ENCODE assay signal across 8 mouse cellular contexts in genomic region chr7:45124224-45125143, GRCm38 (mm10). TPM values are rescaled to one million over a fixed set of nuclear protein-coding genes. Genes with fewer than 3 reads are reported as not detected.
A peak's percentile ranks its signal among the peaks of the same experiment; 100 is the strongest.
DNase-seq lines count a peak whose midpoint lies in the region; ATAC-seq and TF ChIP-seq lines count a peak whose summit lies in the region.

Rps11 (minus strand) TSS chr7:45124439.

- no peaks in the 10 kb centered on the region for H3K9me3 ChIP-seq in kidney, embryonic 14.5 days (ENCODE audit: control insufficient read depth, low read length)
- no peaks in the 10 kb centered on the region for H3K9me3 ChIP-seq in limb, embryonic 15.5 days

- peak within 1 kb of the TSS; percentile 84 for H3K27ac ChIP-seq in bone marrow macrophage, adult 2 months (ENCODE audit: insufficient read depth, low read depth, low read length)
- H3K27ac ChIP-seq in embryonic fibroblast, embryonic 13.5 days (ENCODE audit: insufficient read depth, low read length) = peak within 1 kb of the TSS; percentile 68
- H3K27ac ChIP-seq in kidney, embryonic 14.5 days (ENCODE audit: low read depth, low read length) = peak within 1 kb of the TSS; percentile 90
- peak within 1 kb of the TSS; percentile 89 for H3K27ac ChIP-seq in limb, embryonic 15.5 days

- TF ChIP-seq POLR2A in bone marrow macrophage, adult 2 months (IDR thresholded peaks at IDR 0.05; ENCODE audit: borderline replicate concordance, low read depth, low read length) = no peak
- TF ChIP-seq POLR2A in embryonic fibroblast, embryonic 13.5 days (IDR thresholded peaks at IDR 0.05; ENCODE audit: low read depth, low read length) = peak; percentile 89

- peaks cover 65% of the 10 kb centered on the region for H3K36me3 ChIP-seq in kidney, embryonic 14.5 days (ENCODE audit: control insufficient read depth, insufficient read depth, low read length)
- peaks cover 63% of the 10 kb centered on the region for H3K36me3 ChIP-seq in limb, embryonic 15.5 days

- TF ChIP-seq CTCF in bone marrow macrophage, adult 2 months (IDR thresholded peaks at IDR 0.05; ENCODE audit: low read depth, low read length) = no peak
- no peak for TF ChIP-seq CTCF in embryonic fibroblast, embryonic 13.5 days (IDR thresholded peaks at IDR 0.05; ENCODE audit: borderline replicate concordance, insufficient read depth, low read length)

- peaks cover 23% of the 10 kb centered on the region for H3K4me1 ChIP-seq in bone marrow macrophage, adult 2 months (ENCODE audit: control insufficient read depth, insufficient read depth, low read length)
- 0 out of 2 replicates have a peak, but pooled peaks cover 5% of the 10 kb centered on the region for H3K4me1 ChIP-seq in embryonic fibroblast, embryonic 13.5 days (ENCODE audit: control insufficient read depth, insufficient read depth, low read length)
- H3K4me1 ChIP-seq in kidney, embryonic 14.5 days (ENCODE audit: control insufficient read depth, insufficient read depth, low read length) = peaks cover 32% of the 10 kb centered on the region
- peaks cover 58% of the 10 kb centered on the region for H3K4me1 ChIP-seq in limb, embryonic 15.5 days

- H3K27me3 ChIP-seq in kidney, embryonic 14.5 days (ENCODE audit: control insufficient read depth, insufficient read depth, low read length) = no peaks in the 10 kb centered on the region
- no peaks in the 10 kb centered on the region for H3K27me3 ChIP-seq in limb, embryonic 15.5 days

- WGBS in kidney, embryonic 14.5 days = under 1% methylated on average over 59 of the region's 59 CpGs
- WGBS in limb, embryonic 15.5 days = under 1% methylated on average over 59 of the region's 59 CpGs

- peak within 1 kb of the TSS; percentile 65 for H3K4me2 ChIP-seq in kidney, embryonic 14.5 days (replicated peaks; ENCODE audit: low read depth, low read length)
- H3K4me2 ChIP-seq in limb, embryonic 15.5 days = peak within 1 kb of the TSS; percentile 67

- H3K9ac ChIP-seq in kidney, embryonic 14.5 days (ENCODE audit: low read depth, low read length) = peak within 1 kb of the TSS; percentile 99
- H3K9ac ChIP-seq in limb, embryonic 15.5 days = peak within 1 kb of the TSS; percentile 95

- DNase-seq in A20 (ENCODE audit: low read depth, low spot score) = peak; percentile 100
- DNase-seq in heart, adult 9 months (ENCODE audit: low spot score in 2 of 2) = peak; percentile 99
- DNase-seq in monocyte, adult 2 months (ENCODE audit: low read depth in 1 of 2, low spot score in 2 of 2) = peak; percentile 98 to 99
- DNase-seq in spleen, postnatal 36 days (ENCODE audit: low spot score in 2 of 2) = peak; percentile 99

- H3K4me3 ChIP-seq in bone marrow macrophage, adult 2 months (ENCODE audit: insufficient read depth, low read length) = peak within 1 kb of the TSS; percentile 87
- peak within 1 kb of the TSS; percentile 86 for H3K4me3 ChIP-seq in embryonic fibroblast, embryonic 13.5 days (ENCODE audit: insufficient read depth, low read length)
- H3K4me3 ChIP-seq in kidney, embryonic 14.5 days (ENCODE audit: low read length) = peak within 1 kb of the TSS; percentile 99
- peak within 1 kb of the TSS; percentile 89 for H3K4me3 ChIP-seq in limb, embryonic 15.5 days

- peak; percentile 81 for ATAC-seq in kidney, embryonic 14.5 days (ENCODE audit: low FRiP score, low TSS enrichment)
- ATAC-seq in limb, embryonic 15.5 days (ENCODE audit: insufficient number of reproducible peaks, low FRiP score, low TSS enrichment, low read depth) = peak; percentile 83

RNA-seq across cellular contexts. Expression of gene Rps11, which starts in this region (rescaled TPM):
- polyA plus RNA-seq in bone marrow macrophage, adult 2 months (2012; ENCODE audit: insufficient read depth, insufficient read length, missing spikeins) = 1,675 and 1,722 TPM in 2 replicates
- 1,929 and 1,977 TPM in 2 replicates for polyA plus RNA-seq in embryonic fibroblast, embryonic 13.5 days (2011; ENCODE audit: insufficient read length, low read depth, missing spikeins)
- 1,882 and 1,923 TPM in 2 replicates for polyA plus RNA-seq in kidney, embryonic 14.5 days (2014; fragmentation: Nextera tagmentation; extraction: Ambion mirVana)
- polyA plus RNA-seq in limb, embryonic 15.5 days (2015; fragmentation: Nextera tagmentation; extraction: Ambion mirVana) = 1,215 and 1,484 TPM in 2 replicates

Comparison
In these comparisons a context has a peak if more than half of its experiments do, and no peak if none do; other contexts are left out.
1. Peak in every context shown above with its lines: DNase-seq, ATAC-seq, H3K4me3 ChIP-seq and H3K27ac ChIP-seq.